Mouse (Mus musculus) embryonic facial prominence, embryonic 11.5 days (tissue): Measurements from ENCODE around the gene Olfr1120. TPM values are rescaled to one million over a fixed set of nuclear protein-coding genes. Genes with fewer than 3 reads are reported as not detected.
"Not testable (repeated sequence)": the region's sequence is repeated elsewhere in the genome, so short reads cannot be mapped to it uniquely, and the experiment has no call there.

Source experiments
- ATAC-seq: fragments of 200-750 bp; cut with Nextera tagmentation; replicated peaks from 2 replicates; pipeline ENCODE4 v1.8.0; 2017; ENCODE audit warnings: low read depth; ENCODE audit not compliant: insufficient number of reproducible peaks, low FRiP score, low TSS enrichment
- DNase-seq: peaks from one replicate; pipeline ENCODE4 v3.0.0-alpha.2; 2015; ENCODE audit warnings: low spot score
- H3K27ac ChIP-seq: fragments of 300-500 bp; sonication (generic); replicated peaks from 2 replicates; pipeline ENCODE4 v1.5.1; 2014; ENCODE audit warnings: mild to moderate bottlenecking, low read depth, low read length, control low read depth
- H3K27me3 ChIP-seq: fragments of 300-500 bp; sonication (generic); 2 replicates; pipeline ENCODE4 v1.6.1; 2014; ENCODE audit warnings: mild to moderate bottlenecking, low read length, moderate library complexity, mixed read lengths; ENCODE audit not compliant: control insufficient read depth, insufficient read depth
- H3K36me3 ChIP-seq: fragments of 300-500 bp; sonication (generic); replicated peaks from 2 replicates; pipeline ENCODE4 v1.6.1; 2014; ENCODE audit warnings: low read depth, mild to moderate bottlenecking, low read length, moderate library complexity, mixed read lengths; ENCODE audit not compliant: control insufficient read depth, insufficient read depth
- H3K4me1 ChIP-seq: fragments of 300-500 bp; sonication (generic); 2 replicates; pipeline ENCODE4 v1.6.1; 2014; ENCODE audit warnings: low read length, mixed read lengths; ENCODE audit not compliant: control insufficient read depth, insufficient read depth
- H3K4me2 ChIP-seq: fragments of 300-500 bp; sonication (generic); 2 replicates; pipeline ENCODE4 v1.6.1; 2014; ENCODE audit warnings: low read depth, mild to moderate bottlenecking, control low read depth, low read length, moderate library complexity
- H3K4me3 ChIP-seq: fragments of 300-500 bp; sonication (generic); 2 replicates; pipeline ENCODE4 v1.5.1; 2014; ENCODE audit warnings: low read depth, low read length, control low read depth
- H3K9ac ChIP-seq: fragments of 300-500 bp; sonication (generic); replicated peaks from 2 replicates; pipeline ENCODE4 v1.6.1; 2014; ENCODE audit warnings: mild to moderate bottlenecking, control low read depth, low read length
- H3K9me3 ChIP-seq: fragments of 300-500 bp; sonication (generic); replicated peaks from 2 replicates; pipeline ENCODE4 v1.6.1; 2016; ENCODE audit warnings: mild to moderate bottlenecking, low read length, inconsistent platforms, mixed read lengths; ENCODE audit not compliant: control insufficient read depth
- WGBS: fragments of 180-500 bp; shearing (Covaris S2); extraction: QIAGEN DNeasy Blood & Tissue Kit; methylation state at CpG from one replicate; pipeline ENCODE4 v1.1.7; 2014; 5-methylcytosine and 5-hydroxymethylcytosine counted together
- polyA plus RNA-seq: library from polyadenylated mRNA; unstranded; fragments of >200 nt; fragmentation: Nextera tagmentation; extraction: Ambion mirVana; gene quantifications from 2 replicates; pipeline ENCODE4 v1.2.1, GENCODE M21; 2014

Gene Olfr1120
- not detected in 2 replicates for polyA plus RNA-seq

- Histone ChIP-seq H3K4me1 (no peaks in the 10 kb centered on the region), H3K9ac (no peak within 1 kb of the TSS), H3K9me3 (no peaks in the 10 kb centered on the region), H3K4me2 (no peak within 1 kb of the TSS), H3K4me3 (no peak within 1 kb of the TSS), H3K27me3 (no peaks in the 10 kb centered on the region), H3K36me3 (no peaks in the 10 kb centered on the region), H3K27ac (no peak within 1 kb of the TSS)
- DNase-seq: no peak
- WGBS: 62% methylated on average over 2 of the region's 2 CpGs
- no peak for ATAC-seq
Measured at GRCm38 (mm10) chr2:87354515-87354914, at the start of gene Olfr1120. TSS of gene Olfr1120 (plus strand) at chr2:87354815.

DNA sequence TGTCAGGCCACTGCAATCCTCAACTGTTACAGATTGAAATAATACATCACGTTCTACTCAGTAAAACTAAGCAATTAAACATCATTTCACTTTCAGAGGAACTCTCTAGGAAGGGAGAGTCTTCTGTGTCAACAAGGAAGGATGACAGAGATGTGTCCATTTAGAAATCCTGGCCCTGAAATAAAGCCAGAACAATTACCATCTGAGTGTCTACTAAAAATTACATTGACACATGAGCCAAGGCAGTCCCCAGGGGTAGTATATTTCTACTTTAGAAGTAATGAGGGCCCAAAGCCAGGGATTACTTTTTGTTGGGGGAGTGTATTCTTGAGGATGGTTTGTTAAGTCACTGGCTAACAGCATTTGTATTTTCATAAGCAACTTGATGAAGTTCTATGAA lies 47.3 kb upstream of the Olfr1120 start, which contains the start of gene Olfr1118:
Gene Olfr1118, plus strand, starts transcription at position 301 of the 400 bp plus-strand sequence.
- Histone ChIP-seq H3K9ac (no peak within 1 kb of the TSS), H3K36me3 (no peaks in the 10 kb centered on the region), H3K4me1 (no peaks in the 10 kb centered on the region), H3K4me2 (no peak within 1 kb of the TSS), H3K27me3 (no peaks in the 10 kb centered on the region), H3K4me3 (no peak within 1 kb of the TSS), H3K9me3 (no peaks in the 10 kb centered on the region), H3K27ac (no peak within 1 kb of the TSS)
- ATAC-seq (no peak), DNase-seq (no peak)
- 78% methylated on average over 1 of the region's 1 CpGs for WGBS

DNA sequence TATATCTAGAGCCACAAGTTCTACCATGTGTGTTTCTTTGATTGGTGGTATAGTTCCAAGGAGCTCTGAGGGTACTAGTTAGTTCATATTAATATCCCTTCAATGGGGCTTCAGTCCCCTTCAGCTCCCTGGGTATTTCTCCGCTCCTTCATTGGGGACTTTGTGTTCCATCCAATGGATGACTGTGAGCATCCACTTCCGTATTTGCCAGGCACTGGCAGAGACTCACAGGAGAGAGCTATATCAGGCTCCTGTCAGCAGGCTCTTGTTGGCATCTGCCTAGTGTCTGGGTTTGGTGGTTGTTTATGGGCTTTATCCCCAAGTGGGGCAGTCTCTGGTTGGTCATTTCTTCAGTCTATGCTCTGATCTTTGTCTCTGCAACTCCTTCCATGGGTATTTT lies 5.5 kb downstream of the Olfr1120 start:
- ATAC-seq, H3K27ac ChIP-seq, H3K9ac ChIP-seq, H3K4me3 ChIP-seq, DNase-seq, H3K9me3 ChIP-seq, H3K4me1 ChIP-seq, H3K36me3 ChIP-seq, H3K27me3 ChIP-seq, H3K4me2 ChIP-seq: not testable (repeated sequence)
- 92% methylated on average over 2 of the region's 2 CpGs for WGBS

DNA sequence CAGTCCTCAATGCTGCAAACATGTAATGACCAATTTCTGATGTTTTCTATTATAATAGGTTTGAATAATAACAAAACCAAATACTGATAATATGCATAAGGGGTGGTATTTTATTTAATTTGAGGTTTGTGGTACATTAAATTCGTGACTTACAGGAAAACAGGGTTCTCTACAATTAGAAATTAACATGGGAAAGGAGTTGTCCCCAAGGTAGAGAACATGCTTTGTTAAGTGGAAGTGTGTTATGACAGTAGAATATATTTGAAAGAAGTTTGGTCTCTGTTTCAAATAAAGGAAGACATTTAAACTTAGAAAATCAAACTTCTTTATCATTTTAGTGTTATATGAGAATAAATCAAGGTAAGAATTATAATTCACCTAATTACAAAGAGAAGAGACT lies 15.0 kb downstream of the Olfr1120 start, which contains the start of gene Olfr1121:
Gene Olfr1121, plus strand, starts transcription at position 301 of the 400 bp plus-strand sequence.
- Histone ChIP-seq H3K27me3 (no peaks in the 10 kb centered on the region), H3K4me1 (no peaks in the 10 kb centered on the region)
- DNase-seq: no peak

DNA sequence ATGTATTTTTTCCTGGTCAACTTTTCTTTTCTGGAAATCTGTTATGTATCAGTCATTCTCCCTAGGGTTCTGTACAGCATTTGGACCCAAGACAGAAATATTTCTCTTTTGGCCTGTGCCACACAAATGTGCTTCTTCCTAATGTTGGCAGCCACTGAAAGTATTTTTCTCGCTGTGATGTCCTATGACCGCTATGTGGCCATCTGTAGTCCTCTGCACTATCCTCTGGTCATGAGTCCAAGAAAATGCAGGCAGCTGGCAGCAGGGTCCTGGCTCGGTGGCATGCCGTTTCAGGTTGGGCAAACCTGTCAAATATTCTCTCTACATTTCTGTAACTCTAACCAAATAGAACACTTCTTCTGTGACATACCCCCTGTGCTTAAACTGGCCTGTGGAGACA lies 17.1 kb downstream of the Olfr1120 start:
- Histone ChIP-seq H3K27me3 (no peaks in the 10 kb centered on the region), H3K36me3 (no peaks in the 10 kb centered on the region), H3K4me3 (no peak overlapping the region), H3K27ac (no peak overlapping the region), H3K9me3 (no peaks in the 10 kb centered on the region), H3K4me2 (no peak overlapping the region), H3K4me1 (no peaks in the 10 kb centered on the region), H3K9ac (no peak overlapping the region)
- WGBS: 92% methylated on average over 4 of the region's 4 CpGs
- no peak for ATAC-seq
- no peak for DNase-seq

More for the DNA sequence above, 15.0 kb downstream of the Olfr1120 start, which contains the start of gene Olfr1121:
- Histone ChIP-seq H3K9ac (no peak within 1 kb of the TSS), H3K4me3 (no peak within 1 kb of the TSS), H3K27ac (no peak within 1 kb of the TSS), H3K9me3 (no peaks in the 10 kb centered on the region), H3K4me2 (no peak within 1 kb of the TSS), H3K36me3 (no peaks in the 10 kb centered on the region)
- WGBS: 25% methylated on average over 1 of the region's 1 CpGs
- no peak for ATAC-seq

DNA sequence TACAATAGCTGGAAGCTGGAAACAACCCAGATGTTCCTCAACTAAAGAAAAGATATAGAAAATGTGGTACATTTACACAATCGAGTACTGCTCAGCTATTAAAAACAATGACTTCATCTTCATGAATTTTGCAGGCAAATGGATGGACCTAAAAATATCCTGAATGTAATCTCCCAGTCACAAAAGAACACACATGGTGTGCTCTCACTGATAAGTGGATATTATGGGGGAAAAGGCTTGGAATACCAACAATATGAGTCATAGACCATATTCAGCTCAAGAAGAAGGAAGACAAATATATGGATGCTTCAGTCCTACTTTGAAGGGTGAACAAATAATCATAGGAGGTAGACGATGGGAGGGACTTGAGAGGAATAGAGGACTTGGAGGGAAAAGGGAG lies 29.3 kb downstream of the Olfr1120 start:
- Histone ChIP-seq H3K27me3 (no peaks in the 10 kb centered on the region), H3K36me3 (no peaks in the 10 kb centered on the region), H3K9me3 (no peaks in the 10 kb centered on the region), H3K9ac (no peak overlapping the region), H3K27ac (no peak overlapping the region), H3K4me2 (no peak overlapping the region), H3K4me3 (no peak overlapping the region), H3K4me1 (no peaks in the 10 kb centered on the region)
- DNase-seq (no peak), ATAC-seq (no peak)
- 82% methylated on average over 2 of the region's 2 CpGs for WGBS

- H3K9me3 ChIP-seq: no peaks in the 10 kb centered on the region
- no peaks in the 10 kb centered on the region for H3K27me3 ChIP-seq
- H3K27ac ChIP-seq: no peak within 1 kb of the TSS
- H3K4me1 ChIP-seq: no peaks in the 10 kb centered on the region
- 81% methylated on average over 2 of the region's 2 CpGs for WGBS
- ATAC-seq: no peak
- no peak within 1 kb of the TSS for H3K4me2 ChIP-seq
- no peak for DNase-seq
- H3K9ac ChIP-seq: no peak within 1 kb of the TSS
- no peaks in the 10 kb centered on the region for H3K36me3 ChIP-seq
- H3K4me3 ChIP-seq: no peak within 1 kb of the TSS
Measured at GRCm38 (mm10) chr2:87385549-87385948, 30.9 kb downstream of the Olfr1120 start, which contains the start of gene Olfr1122. TSS of gene Olfr1122 (plus strand) at chr2:87385849.

DNA sequence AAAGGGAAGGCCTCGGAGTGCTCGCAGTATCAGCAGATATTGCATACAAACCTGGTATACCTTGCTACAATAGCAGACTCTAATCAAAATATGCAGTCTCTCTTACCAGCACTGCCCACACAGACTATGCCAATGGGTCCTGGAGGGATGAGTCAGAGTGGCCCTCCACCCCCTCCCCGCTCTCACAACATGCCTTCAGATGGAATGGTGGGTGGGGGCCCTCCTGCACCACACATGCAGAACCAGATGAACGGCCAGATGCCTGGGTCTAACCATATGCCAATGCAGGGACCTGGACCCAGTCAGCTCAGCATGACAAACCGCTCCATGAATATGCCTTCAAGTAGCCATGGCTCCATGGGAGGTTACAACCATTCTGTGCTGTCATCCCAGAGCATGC lies 39.0 kb downstream of the Olfr1120 start:
- H3K4me1 ChIP-seq, H3K4me3 ChIP-seq, DNase-seq, H3K9ac ChIP-seq, H3K36me3 ChIP-seq, H3K27me3 ChIP-seq, H3K9me3 ChIP-seq, H3K27ac ChIP-seq, ATAC-seq, H3K4me2 ChIP-seq: not testable (repeated sequence)
- 86% methylated on average over 4 of the region's 5 CpGs for WGBS
